Mouse (Mus musculus) liver, embryonic 14.5 days (tissue): ENCODE measurements around the gene Irx3. TPM values are rescaled to one million over a fixed set of nuclear protein-coding genes. Genes with fewer than 3 reads are reported as not detected.
A peak's percentile ranks its signal among the peaks of the same experiment; 100 is the strongest.

Experiments
- ATAC-seq: fragments of 200-750 bp; cut with Nextera tagmentation; 2 replicates; pipeline ENCODE4 v1.8.0; 2017; ENCODE audit warnings: moderate number of reproducible peaks, mild to moderate bottlenecking, moderate library complexity; ENCODE audit not compliant: insufficient read depth
- DNase-seq, 3 experiments: peaks; one replicate each; pipeline ENCODE4 v3.0.0-alpha.2; 2012 to 2013; ENCODE audit warnings: low read depth in 3 of 3, low spot score in 3 of 3
- H3K27ac ChIP-seq: fragments of 300-500 bp; sonication (generic); 2 replicates; pipeline ENCODE4 v1.5.1; 2014; ENCODE audit warnings: moderate library complexity, mild to moderate bottlenecking, control low read depth, inconsistent platforms
- H3K27me3 ChIP-seq: fragments of 300-500 bp; sonication (generic); 2 replicates; pipeline ENCODE4 v1.6.1; 2014; ENCODE audit warnings: mild to moderate bottlenecking, low read length, moderate library complexity; ENCODE audit not compliant: control insufficient read depth, insufficient read depth
- H3K36me3 ChIP-seq: fragments of 300-500 bp; sonication (generic); replicated peaks from 2 replicates; pipeline ENCODE4 v1.6.1; 2014; ENCODE audit warnings: low read depth; ENCODE audit not compliant: control insufficient read depth, insufficient read depth
- H3K4me1 ChIP-seq, 2 experiments: fragments of 200-500 bp in 1 of 2; fragments of 300-500 bp in 1 of 2; sonication (generic) in 1 of 2; replicated peaks; 2 replicates each; pipeline ENCODE4 v1.6.1; 2012 to 2014; ENCODE audit warnings: antibody characterized with exemption in 1 of 2, inconsistent platforms in 1 of 2, low read length in 1 of 2; ENCODE audit not compliant: control insufficient read depth in 2 of 2, insufficient read depth in 2 of 2
- H3K4me2 ChIP-seq: fragments of 300-500 bp; sonication (generic); 2 replicates; pipeline ENCODE4 v1.6.1; 2014; ENCODE audit warnings: low read depth, mild to moderate bottlenecking, control low read depth, moderate library complexity
- H3K4me3 ChIP-seq, 2 experiments: fragments of 200-500 bp in 1 of 2; fragments of 300-500 bp in 1 of 2; sonication (generic) in 1 of 2; 2 replicates each; pipeline ENCODE4 v1.5.1; 2012 to 2014; ENCODE audit warnings: low read depth in 2 of 2, low read length in 2 of 2, mild to moderate bottlenecking in 2 of 2, control low read depth in 1 of 2, inconsistent platforms in 1 of 2, moderate library complexity in 1 of 2; ENCODE audit not compliant: insufficient read depth in 1 of 2
- H3K9ac ChIP-seq: fragments of 300-500 bp; sonication (generic); replicated peaks from 2 replicates; pipeline ENCODE4 v1.6.1; 2014; ENCODE audit warnings: mild to moderate bottlenecking, control low read depth, moderate library complexity
- H3K9me3 ChIP-seq: fragments of 300-500 bp; sonication (generic); 2 replicates; pipeline ENCODE4 v1.6.1; 2016; ENCODE audit warnings: low read length, mixed read lengths; ENCODE audit not compliant: control insufficient read depth
- CTCF ChIP-seq: IDR thresholded peaks from 2 replicates; pipeline ENCODE4 v1.5.1; 2016; ENCODE audit warnings: antibody characterized with exemption, low read depth, control low read depth
- EP300 ChIP-seq: IDR thresholded peaks from 2 replicates; pipeline ENCODE4 v1.6.1; 2016; ENCODE audit warnings: antibody characterized with exemption, low read depth
- WGBS: fragments of 180-500 bp; shearing (Covaris S2); extraction: QIAGEN DNeasy Blood & Tissue Kit; methylation state at CpG from one replicate; pipeline ENCODE4 v1.1.7; 2014; ENCODE audit not compliant: insufficient replicate concordance; 5-methylcytosine and 5-hydroxymethylcytosine counted together
- polyA plus RNA-seq, 2 experiments: library from polyadenylated mRNA; depleted of rRNA in 1 of 2; stranded (reverse) in 1 of 2; unstranded in 1 of 2; fragments of >200 nt; fragmentation: Nextera tagmentation in 1 of 2; extraction: Ambion mirVana in 1 of 2; gene quantifications; 2 replicates each; pipeline versions ENCODE4 v1.2.1 to v1.2.3; 2012 to 2014

The Irx3 gene
- polyA plus RNA-seq, 2 experiments: 0.03 to 0.04 TPM

GRCm38 (mm10) chr8:91799016-91799581, 2.8 kb downstream of the Irx3 start:
- ATAC-seq (no peak), DNase-seq (no peak)
- Histone ChIP-seq H3K9me3 (no peaks in the 10 kb centered on the region), H3K4me3 (no peak overlapping the region), H3K27ac (no peak overlapping the region), H3K4me1 (no peaks in the 10 kb centered on the region), H3K36me3 (no peaks in the 10 kb centered on the region), H3K27me3 (peaks cover 82% of the 10 kb centered on the region), H3K9ac (no peak overlapping the region), H3K4me2 (no peak overlapping the region)
- WGBS: 15% methylated on average over 16 of the region's 16 CpGs
- TF ChIP-seq CTCF (no peak), EP300 (no peak)

GRCm38 (mm10) chr8:91797626-91798271, 4.1 kb downstream of the Irx3 start:
- Histone ChIP-seq H3K4me2 (peak overlapping the region; percentile 43), H3K27me3 (peaks cover 69% of the 10 kb centered on the region), H3K4me3 (peak overlapping the region; percentile 4 to 12; a peak in 1 of 4 replicates), H3K9ac (no peak overlapping the region), H3K9me3 (no peaks in the 10 kb centered on the region), H3K27ac (no peak overlapping the region), H3K36me3 (no peaks in the 10 kb centered on the region), H3K4me1 (no peaks in the 10 kb centered on the region)
- ATAC-seq (no peak), DNase-seq (no peak)
- WGBS: 1% methylated on average over 35 of the region's 35 CpGs
- no peak for TF ChIP-seq EP300
- peak; percentile 54 for TF ChIP-seq CTCF

GRCm38 (mm10) chr8:91793846-91794245, 8.0 kb downstream of the Irx3 start:
- H3K4me1 ChIP-seq: no peaks in the 10 kb centered on the region
- no peak overlapping the region for H3K4me2 ChIP-seq
- H3K27ac ChIP-seq: no peak overlapping the region
- H3K9me3 ChIP-seq: no peaks in the 10 kb centered on the region
- peaks cover 30% of the 10 kb centered on the region for H3K27me3 ChIP-seq
- H3K4me3 ChIP-seq: no peak overlapping the region
- DNase-seq (no peak), ATAC-seq (no peak)
- 41% methylated on average over 6 of the region's 6 CpGs for WGBS
- no peaks in the 10 kb centered on the region for H3K36me3 ChIP-seq
- no peak overlapping the region for H3K9ac ChIP-seq
- no peak for TF ChIP-seq EP300
- TF ChIP-seq CTCF: no peak

GRCm38 (mm10) chr8:91787194-91787895, 14.5 kb downstream of the Irx3 start:
- Histone ChIP-seq H3K27me3 (no peaks in the 10 kb centered on the region), H3K27ac (no peak overlapping the region), H3K4me3 (no peak overlapping the region), H3K4me1 (no peaks in the 10 kb centered on the region), H3K9me3 (no peaks in the 10 kb centered on the region), H3K9ac (no peak overlapping the region), H3K36me3 (no peaks in the 10 kb centered on the region), H3K4me2 (no peak overlapping the region)
- DNase-seq (no peak), ATAC-seq (no peak)
- 59% methylated on average over 9 of the region's 9 CpGs for WGBS
- TF ChIP-seq CTCF (no peak), EP300 (no peak)

- TF ChIP-seq EP300 (no peak), CTCF (no peak)
- 51% methylated on average over 5 of the region's 5 CpGs for WGBS
- H3K9ac ChIP-seq: no peak overlapping the region
- no peak overlapping the region for H3K27ac ChIP-seq
- H3K4me3 ChIP-seq: no peak overlapping the region
- H3K4me1 ChIP-seq: no peaks in the 10 kb centered on the region
- no peak overlapping the region for H3K4me2 ChIP-seq
- H3K27me3 ChIP-seq: no peaks in the 10 kb centered on the region
- no peaks in the 10 kb centered on the region for H3K36me3 ChIP-seq
- H3K9me3 ChIP-seq: no peaks in the 10 kb centered on the region
- DNase-seq (no peak), ATAC-seq (no peak)
These were observed 18.9 kb downstream of the Irx3 start for GRCm38 (mm10) chr8:91782940-91783339.
